Mouse (Mus musculus) limb, embryonic 14.5 days (tissue): ENCODE results near the gene Tpst1. TPM values are rescaled to one million over a fixed set of nuclear protein-coding genes. Genes with fewer than 3 reads are reported as not detected.

Source experiments
- ATAC-seq: fragments of 200-750 bp; cut with Nextera tagmentation; 2 replicates; pipeline ENCODE4 v1.8.0; 2017; ENCODE audit warnings: low read depth, moderate number of reproducible peaks, moderate TSS enrichment; ENCODE audit not compliant: low FRiP score
- DNase-seq: peaks from one replicate; pipeline ENCODE4 v3.0.0-alpha.2; 2015; ENCODE audit warnings: low spot score
- H3K27ac ChIP-seq: fragments of 300-500 bp; sonication (generic); replicated peaks from 2 replicates; pipeline ENCODE4 v1.5.1; 2014; ENCODE audit warnings: low read depth, mild to moderate bottlenecking, low read length, moderate library complexity, mixed read lengths
- H3K27me3 ChIP-seq: fragments of 300-500 bp; sonication (generic); 2 replicates; pipeline ENCODE4 v1.6.1; 2014; ENCODE audit warnings: low read length, mixed read lengths; ENCODE audit not compliant: control insufficient read depth, insufficient read depth
- H3K36me3 ChIP-seq: fragments of 300-500 bp; sonication (generic); 2 replicates; pipeline ENCODE4 v1.6.1; 2014; ENCODE audit warnings: mild to moderate bottlenecking, low read length, moderate library complexity, mixed read lengths; ENCODE audit not compliant: control insufficient read depth, insufficient read depth
- H3K4me1 ChIP-seq: fragments of 300-500 bp; sonication (generic); 2 replicates; pipeline ENCODE4 v1.6.1; 2014; ENCODE audit warnings: antibody characterized with exemption, low read length, mixed read lengths; ENCODE audit not compliant: control insufficient read depth, insufficient read depth
- H3K4me2 ChIP-seq: fragments of 300-500 bp; sonication (generic); replicated peaks from 2 replicates; pipeline ENCODE4 v1.6.1; 2014; ENCODE audit warnings: low read depth, mild to moderate bottlenecking, low read length, moderate library complexity; ENCODE audit not compliant: severe bottlenecking
- H3K4me3 ChIP-seq: fragments of 300-500 bp; sonication (generic); replicated peaks from 2 replicates; pipeline ENCODE4 v1.5.1; 2014; ENCODE audit warnings: low read length
- H3K9ac ChIP-seq: fragments of 300-500 bp; sonication (generic); 2 replicates; pipeline ENCODE4 v1.6.1; 2014; ENCODE audit warnings: mild to moderate bottlenecking, low read depth, low read length, moderate library complexity; ENCODE audit not compliant: severe bottlenecking
- H3K9me3 ChIP-seq: fragments of 300-500 bp; sonication (generic); 2 replicates; pipeline ENCODE4 v1.6.1; 2016; ENCODE audit warnings: low read length; ENCODE audit not compliant: control insufficient read depth
- POLR2A ChIP-seq: fragments of 200-500 bp; IDR thresholded peaks from 2 replicates; pipeline ENCODE4 v1.8.0; 2012; ENCODE audit warnings: inconsistent platforms, mild to moderate bottlenecking, moderate library complexity, borderline replicate concordance; ENCODE audit not compliant: insufficient read depth, insufficient read length; ENCODE audit errors: extremely low read depth
- WGBS: fragments of 180-500 bp; shearing (Covaris S2); extraction: QIAGEN DNeasy Blood & Tissue Kit; methylation state at CpG from one replicate; pipeline ENCODE4 v1.1.7; 2014; 5-methylcytosine and 5-hydroxymethylcytosine counted together
- polyA plus RNA-seq, 2 experiments: library from polyadenylated mRNA; depleted of rRNA in 1 of 2; stranded (reverse) in 1 of 2; unstranded in 1 of 2; fragments of >200 nt; fragmentation: Nextera tagmentation in 1 of 2; extraction: Ambion mirVana in 1 of 2; gene quantifications; 2 replicates each; pipeline versions ENCODE4 v1.2.1 to v1.2.3; 2012 to 2014

The Tpst1 gene
- polyA plus RNA-seq, 2 experiments, result 68.2 to 114 TPM

- peak overlapping the region; percentile 76 for H3K4me2 ChIP-seq
- ATAC-seq (no peak; the same call in 1 of the 2 replicates), DNase-seq (no peak)
- peaks cover 4% of the 10 kb centered on the region; the same call in 1 of the 2 replicates for H3K36me3 ChIP-seq
- TF ChIP-seq POLR2A, result no peak
- peak overlapping the region; percentile 84 for H3K4me3 ChIP-seq
- 48% methylated on average over 6 of the region's 6 CpGs for WGBS
- no peaks in the 10 kb centered on the region for H3K9me3 ChIP-seq
- peak overlapping the region; percentile 88 for H3K9ac ChIP-seq
- peaks cover 2% of the 10 kb centered on the region; the same call in 1 of the 2 replicates for H3K4me1 ChIP-seq
- H3K27ac ChIP-seq, result peak overlapping the region; percentile 77
- H3K27me3 ChIP-seq, result no peaks in the 10 kb centered on the region
Observed at GRCm38 (mm10) chr5:130078834-130079156, 5.7 kb downstream of the Tpst1 start.

DNA sequence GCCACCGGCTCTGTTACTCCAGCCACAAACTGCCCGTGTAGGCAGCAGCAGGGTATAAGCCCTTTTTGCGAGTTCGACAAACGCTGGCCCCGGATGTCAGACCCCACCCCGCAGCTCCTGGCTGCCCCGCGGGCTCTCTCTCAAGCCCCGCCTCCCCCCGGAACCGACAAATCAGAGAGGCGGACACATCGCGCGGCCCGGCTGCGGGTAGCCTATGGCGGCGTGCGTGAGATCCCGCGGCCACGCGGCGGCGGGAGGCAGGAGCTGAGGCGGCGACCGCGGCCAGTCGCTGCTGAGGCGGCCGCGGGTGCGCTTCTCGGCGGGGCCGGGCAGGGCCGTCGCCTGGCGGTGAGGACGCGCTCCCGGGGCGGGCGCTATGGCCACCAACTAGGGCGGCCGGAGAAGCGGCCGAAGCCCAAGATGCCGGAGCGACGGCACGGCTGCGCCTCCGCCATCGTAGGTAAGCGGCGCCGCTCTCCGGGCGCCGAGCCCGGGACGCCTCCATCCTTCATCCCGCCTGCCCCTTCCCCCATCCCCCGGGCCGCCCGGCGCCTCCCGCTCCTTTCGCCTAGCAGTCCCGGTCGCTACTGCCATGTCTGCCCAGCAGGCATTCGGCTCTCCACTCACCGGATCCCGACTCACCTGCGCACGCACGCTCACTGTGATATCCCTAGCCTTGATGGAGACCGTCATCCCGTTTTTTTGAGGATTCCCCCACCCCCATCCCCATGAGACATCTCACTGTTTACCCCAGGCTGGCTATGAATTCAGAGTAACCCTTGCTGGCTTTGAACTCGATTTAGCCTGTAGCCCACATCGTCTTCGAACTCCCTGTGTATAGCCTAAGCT is 6.3 kb downstream of the Tpst1 start:
- WGBS, result 4% methylated on average over 44 of the region's 86 CpGs

GRCm38 (mm10) chr5:130080051-130080681 is 7.0 kb downstream of the Tpst1 start:
- Histone ChIP-seq H3K4me1 (peaks cover 2% of the 10 kb centered on the region; the same call in 1 of the 2 replicates), H3K27ac (no peak overlapping the region), H3K4me3 (peak overlapping the region; percentile 84), H3K9ac (peak overlapping the region; percentile 88), H3K4me2 (peak overlapping the region; percentile 76), H3K9me3 (no peaks in the 10 kb centered on the region), H3K36me3 (peaks cover 4% of the 10 kb centered on the region; the same call in 1 of the 2 replicates), H3K27me3 (no peaks in the 10 kb centered on the region)
- WGBS, result 71% methylated on average over 16 of the region's 16 CpGs
- ATAC-seq (no peak), DNase-seq (no peak)
- TF ChIP-seq POLR2A, result no peak

More for the DNA sequence above, 6.3 kb downstream of the Tpst1 start:
- peak; percentile 88 for TF ChIP-seq POLR2A
- H3K4me2 ChIP-seq, result peak overlapping the region; percentile 76
- ATAC-seq, result peak; percentile 97
- peaks cover 2% of the 10 kb centered on the region; the same call in 1 of the 2 replicates for H3K4me1 ChIP-seq
- H3K4me3 ChIP-seq, result peak overlapping the region; percentile 84
- no peaks in the 10 kb centered on the region for H3K9me3 ChIP-seq
- no peaks in the 10 kb centered on the region for H3K27me3 ChIP-seq
- peaks cover 4% of the 10 kb centered on the region; the same call in 1 of the 2 replicates for H3K36me3 ChIP-seq
- peak overlapping the region; percentile 77 for H3K27ac ChIP-seq
- peak; percentile 88 for DNase-seq
- peak overlapping the region; percentile 88 for H3K9ac ChIP-seq

GRCm38 (mm10) chr5:130081181-130081881 is 8.2 kb downstream of the Tpst1 start:
- WGBS, result 95% methylated on average over 8 of the region's 8 CpGs
- ATAC-seq (no peak), DNase-seq (no peak)
- peaks cover 2% of the 10 kb centered on the region; the same call in 1 of the 2 replicates for H3K4me1 ChIP-seq
- H3K4me3 ChIP-seq, result no peak overlapping the region
- H3K9ac ChIP-seq, result no peak overlapping the region
- peaks cover 7% of the 10 kb centered on the region; the same call in 1 of the 2 replicates for H3K36me3 ChIP-seq
- no peak overlapping the region for H3K4me2 ChIP-seq
- H3K27me3 ChIP-seq, result no peaks in the 10 kb centered on the region
- no peak for TF ChIP-seq POLR2A
- H3K27ac ChIP-seq, result no peak overlapping the region
- no peaks in the 10 kb centered on the region for H3K9me3 ChIP-seq

- Histone ChIP-seq H3K27ac (no peak overlapping the region), H3K9ac (no peak overlapping the region), H3K4me2 (no peak overlapping the region), H3K36me3 (peaks cover 7% of the 10 kb centered on the region; the same call in 1 of the 2 replicates), H3K9me3 (no peaks in the 10 kb centered on the region), H3K27me3 (no peaks in the 10 kb centered on the region), H3K4me1 (peaks cover 2% of the 10 kb centered on the region; the same call in 1 of the 2 replicates), H3K4me3 (no peak overlapping the region)
- 73% methylated on average over 4 of the region's 4 CpGs for WGBS
- no peak for DNase-seq
- no peak for ATAC-seq
- no peak for TF ChIP-seq POLR2A
Observed at GRCm38 (mm10) chr5:130082431-130082830, 9.3 kb downstream of the Tpst1 start.
